Mouse (Mus musculus): ENCODE data around the gene Cdh26. TPM values are rescaled to one million over a fixed set of nuclear protein-coding genes. Genes with fewer than 3 reads are reported as not detected.

Cdh26 gene
- under 1 TPM in 1 of 2 experiments, not detected in 1; 0.37 TPM for total RNA-seq (2021)

GRCm38 (mm10) chr2:178430231-178430630 is at the start of gene Cdh26:
Gene Cdh26, plus strand, starts transcription at chr2:178430531.
- DNase-seq, result no peak

GRCm38 (mm10) chr2:178407053-178407815 is 23.1 kb upstream of the Cdh26 start, which contains the start of gene Sycp2:
Gene Sycp2, minus strand, starts transcription at chr2:178407685.
- no peak for DNase-seq

- no peak for DNase-seq
Measured at GRCm38 (mm10) chr2:178409024-178409423, 21.3 kb upstream of the Cdh26 start.

- DNase-seq, result no peak
Measured at GRCm38 (mm10) chr2:178410286-178410685, 20.0 kb upstream of the Cdh26 start.

- no peak for DNase-seq
Measured at GRCm38 (mm10) chr2:178412598-178412997, 17.7 kb upstream of the Cdh26 start.

- DNase-seq, result no peak
Measured at GRCm38 (mm10) chr2:178413081-178413480, 17.2 kb upstream of the Cdh26 start.

- peak; percentile 33 to 42 for DNase-seq
Measured at GRCm38 (mm10) chr2:178413481-178414260, 16.7 kb upstream of the Cdh26 start.

- DNase-seq, result peak; percentile 54 to 67
Measured at GRCm38 (mm10) chr2:178414261-178415149, 15.8 kb upstream of the Cdh26 start, which contains the start of the genes Ppp1r3d and Fam217b. Gene Ppp1r3d, minus strand, starts transcription at chr2:178414472. Gene Fam217b, plus strand, starts transcription at chr2:178414524.

GRCm38 (mm10) chr2:178415150-178415448 is 15.2 kb upstream of the Cdh26 start:
- DNase-seq, result no peak

GRCm38 (mm10) chr2:178416427-178416826 is 13.9 kb upstream of the Cdh26 start:
- DNase-seq, result no peak

GRCm38 (mm10) chr2:178416970-178417369 is 13.4 kb upstream of the Cdh26 start:
- no peak for DNase-seq

- DNase-seq, result no peak
Measured at GRCm38 (mm10) chr2:178420576-178420975, 9.8 kb upstream of the Cdh26 start.

- no peak for DNase-seq
Measured at GRCm38 (mm10) chr2:178421603-178422002, 8.7 kb upstream of the Cdh26 start.

GRCm38 (mm10) chr2:178422186-178422585 is 8.1 kb upstream of the Cdh26 start:
- no peak for DNase-seq

GRCm38 (mm10) chr2:178423223-178423622 is 7.1 kb upstream of the Cdh26 start:
- no peak for DNase-seq

GRCm38 (mm10) chr2:178426229-178426628 is 4.1 kb upstream of the Cdh26 start:
- no peak for DNase-seq

GRCm38 (mm10) chr2:178427181-178427580 is 3.1 kb upstream of the Cdh26 start:
- no peak for DNase-seq

- DNase-seq, result no peak
Measured at GRCm38 (mm10) chr2:178428183-178428582, 2.1 kb upstream of the Cdh26 start.

- no peak for DNase-seq
Measured at GRCm38 (mm10) chr2:178428676-178429075, 1.7 kb upstream of the Cdh26 start.

GRCm38 (mm10) chr2:178429426-178429825 is 905 bp upstream of the Cdh26 start:
- DNase-seq, result no peak

- no peak for DNase-seq
Measured at GRCm38 (mm10) chr2:178433495-178433894, 3.2 kb downstream of the Cdh26 start.

GRCm38 (mm10) chr2:178433903-178434302 is 3.6 kb downstream of the Cdh26 start:
- no peak for DNase-seq

GRCm38 (mm10) chr2:178437311-178437710 is 7.0 kb downstream of the Cdh26 start:
- no peak for DNase-seq
